Mouse (Mus musculus) lung, adult 18-20 months (tissue): Measurements from ENCODE around the gene Sult2b1.

Experiments
- DNase-seq, 2 experiments: peaks; one replicate each; pipeline ENCODE4 v3.0.0; 2022; ENCODE audit warnings: mixed read lengths in 2 of 2

Gene Sult2b1

GRCm38 (mm10) chr7:45784524-45785372, at the start of gene Sult2b1:
Gene Sult2b1 (minus strand): TSS chr7:45784669.
- DNase-seq, result no peak

DNA sequence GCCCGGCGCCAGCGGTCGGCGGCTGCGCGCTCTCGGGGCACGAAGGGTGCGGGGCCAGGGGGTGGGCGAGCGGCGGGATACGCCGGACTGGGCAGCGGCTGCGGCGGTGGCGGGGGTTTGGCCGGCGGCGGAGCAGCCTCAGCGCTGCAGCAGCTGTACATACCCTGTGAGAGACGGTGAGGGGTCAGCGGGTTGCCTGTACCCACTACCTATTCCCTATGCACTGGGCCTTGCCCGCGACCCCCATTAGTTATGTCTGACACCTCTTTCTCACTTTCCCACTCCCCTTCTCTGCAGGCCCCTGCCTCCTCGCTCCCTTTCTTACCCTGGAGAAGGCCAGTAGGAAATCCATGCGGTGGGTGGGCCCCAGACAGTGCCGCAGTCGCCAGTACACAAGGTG, 49.5 kb upstream of the Sult2b1 start:
- no peak for DNase-seq

- DNase-seq, result no peak
These were observed 48.8 kb upstream of the Sult2b1 start for GRCm38 (mm10) chr7:45833148-45833790.

GRCm38 (mm10) chr7:45832428-45832827, 48.0 kb upstream of the Sult2b1 start:
- no peak for DNase-seq

DNA sequence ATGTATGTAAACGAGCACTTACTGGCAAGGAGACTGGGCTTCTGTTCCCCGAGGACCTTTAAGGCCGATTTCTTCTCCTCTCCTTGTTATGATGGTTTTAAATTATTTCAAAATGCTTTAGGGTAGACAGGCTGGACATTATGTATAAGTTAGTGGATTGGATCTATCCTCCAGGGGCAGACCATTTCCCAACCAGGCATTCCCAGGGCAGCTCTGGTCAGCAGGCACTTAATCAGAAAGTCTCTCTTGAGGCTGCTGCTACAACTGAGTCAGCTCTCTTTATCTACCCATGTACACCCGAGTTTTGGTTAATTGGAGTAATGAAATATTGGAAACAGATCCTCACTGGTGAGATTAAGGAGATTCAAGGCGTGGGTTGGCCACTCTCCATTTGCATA, 46.7 kb upstream of the Sult2b1 start:
- no peak for DNase-seq

- DNase-seq, result peak; percentile 83 to 86
These were observed 46.1 kb upstream of the Sult2b1 start, which contains the start of gene Grwd1 for GRCm38 (mm10) chr7:45830427-45831127. Gene Grwd1 (minus strand): TSS chr7:45830944.

DNA sequence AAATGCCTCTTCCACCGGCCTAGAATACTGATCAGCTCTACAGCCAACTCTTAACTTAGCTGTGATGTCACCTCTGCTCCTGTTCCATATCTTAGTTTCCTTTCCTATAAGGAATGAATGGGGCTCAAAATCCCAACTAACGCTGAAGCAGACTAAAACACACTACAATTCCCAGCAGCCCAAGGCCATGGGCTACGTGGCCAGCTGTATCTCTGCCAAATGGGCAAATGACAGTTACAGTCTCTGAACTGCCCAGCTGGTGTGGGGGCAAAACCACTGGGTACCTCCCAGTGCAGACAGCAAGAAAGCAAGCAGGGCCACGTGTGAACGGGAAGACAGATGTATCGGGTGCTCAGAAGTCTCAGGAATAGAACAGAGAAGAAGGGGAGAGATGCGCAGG, 42.2 kb upstream of the Sult2b1 start:
- DNase-seq, result no peak

- DNase-seq, result no peak
These were observed 40.1 kb upstream of the Sult2b1 start, which contains the start of gene Kcnj14 for GRCm38 (mm10) chr7:45824598-45824997. Gene Kcnj14 (minus strand): TSS chr7:45824782.

DNA sequence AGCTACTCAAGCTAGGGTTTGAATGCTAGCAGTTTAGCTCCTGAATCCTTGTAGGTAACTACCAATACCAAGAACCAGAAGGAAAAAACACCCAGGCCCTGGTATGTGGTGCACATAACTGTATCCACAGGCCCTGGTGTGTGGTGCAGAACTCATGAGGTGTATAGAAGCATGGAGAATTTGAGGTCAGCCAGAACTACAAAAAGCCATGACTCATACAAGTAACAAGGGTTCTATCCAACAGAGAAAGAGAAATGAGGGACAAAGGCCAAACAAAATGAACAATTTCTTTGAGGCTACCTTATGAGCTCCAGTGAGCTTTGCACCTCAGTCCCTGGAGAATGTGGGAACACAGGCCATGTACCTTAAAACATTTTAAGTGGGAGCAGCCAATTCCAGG, 36.4 kb upstream of the Sult2b1 start:
- DNase-seq, result no peak

DNA sequence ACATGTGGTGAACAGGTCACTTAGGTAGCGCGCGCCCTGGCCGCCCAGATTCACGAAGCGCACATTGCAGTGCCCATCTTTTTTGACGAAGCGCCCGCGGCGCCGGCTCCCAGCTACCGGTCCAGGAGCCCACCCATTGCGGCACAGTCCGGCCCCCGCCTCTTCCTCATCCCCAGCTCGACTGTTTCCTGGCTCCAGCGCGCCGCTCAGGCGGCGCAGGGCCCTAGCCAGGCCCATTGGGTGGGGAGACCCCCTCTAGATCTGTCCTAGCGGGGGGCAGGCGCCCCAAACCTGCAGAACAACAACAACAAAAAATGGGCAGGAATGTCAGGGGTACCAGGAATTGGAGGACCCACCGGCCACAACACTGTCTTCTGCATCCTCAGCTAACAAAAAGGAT, 35.4 kb upstream of the Sult2b1 start:
- DNase-seq, result no peak

DNA sequence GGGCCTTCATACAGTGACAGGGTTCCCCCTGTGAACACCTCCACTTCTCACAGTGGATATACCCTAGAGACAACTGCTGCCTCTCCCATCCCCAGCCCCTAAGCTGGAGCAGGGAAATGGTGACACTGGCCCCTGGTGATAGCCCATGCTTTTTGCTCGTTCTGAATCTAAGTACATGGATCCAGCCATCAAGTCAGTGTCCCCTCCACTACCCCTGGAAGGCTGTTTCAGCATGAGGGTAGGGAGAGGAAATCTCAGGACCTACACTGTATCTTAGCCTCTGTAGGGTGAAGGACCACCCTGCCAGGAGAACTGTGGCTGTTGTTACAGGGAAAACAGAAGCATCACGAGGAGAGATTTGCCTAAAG, 31.5 kb upstream of the Sult2b1 start:
- no peak for DNase-seq

- DNase-seq, result no peak
These were observed 31.0 kb upstream of the Sult2b1 start for GRCm38 (mm10) chr7:45815323-45815983.

DNA sequence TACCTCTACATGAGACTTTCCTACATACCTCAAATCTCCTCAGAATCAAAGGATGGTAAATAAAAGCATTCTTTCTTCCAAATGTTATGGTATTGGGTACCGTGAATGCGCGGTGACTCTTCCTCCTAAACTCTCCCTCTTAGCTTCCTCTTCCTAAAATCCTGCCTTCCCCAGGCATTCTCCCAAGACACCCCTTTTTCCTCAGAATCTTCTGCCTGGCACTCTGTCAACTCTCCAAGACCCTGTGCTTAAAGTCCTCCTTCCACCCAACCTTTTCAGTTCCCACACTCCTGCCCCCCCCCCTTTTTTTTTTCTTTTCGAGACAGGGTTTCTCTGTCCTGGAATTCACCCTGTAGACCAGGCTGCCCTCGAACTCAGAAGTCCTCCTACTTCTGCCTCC, 30.4 kb upstream of the Sult2b1 start:
- no peak for DNase-seq

DNA sequence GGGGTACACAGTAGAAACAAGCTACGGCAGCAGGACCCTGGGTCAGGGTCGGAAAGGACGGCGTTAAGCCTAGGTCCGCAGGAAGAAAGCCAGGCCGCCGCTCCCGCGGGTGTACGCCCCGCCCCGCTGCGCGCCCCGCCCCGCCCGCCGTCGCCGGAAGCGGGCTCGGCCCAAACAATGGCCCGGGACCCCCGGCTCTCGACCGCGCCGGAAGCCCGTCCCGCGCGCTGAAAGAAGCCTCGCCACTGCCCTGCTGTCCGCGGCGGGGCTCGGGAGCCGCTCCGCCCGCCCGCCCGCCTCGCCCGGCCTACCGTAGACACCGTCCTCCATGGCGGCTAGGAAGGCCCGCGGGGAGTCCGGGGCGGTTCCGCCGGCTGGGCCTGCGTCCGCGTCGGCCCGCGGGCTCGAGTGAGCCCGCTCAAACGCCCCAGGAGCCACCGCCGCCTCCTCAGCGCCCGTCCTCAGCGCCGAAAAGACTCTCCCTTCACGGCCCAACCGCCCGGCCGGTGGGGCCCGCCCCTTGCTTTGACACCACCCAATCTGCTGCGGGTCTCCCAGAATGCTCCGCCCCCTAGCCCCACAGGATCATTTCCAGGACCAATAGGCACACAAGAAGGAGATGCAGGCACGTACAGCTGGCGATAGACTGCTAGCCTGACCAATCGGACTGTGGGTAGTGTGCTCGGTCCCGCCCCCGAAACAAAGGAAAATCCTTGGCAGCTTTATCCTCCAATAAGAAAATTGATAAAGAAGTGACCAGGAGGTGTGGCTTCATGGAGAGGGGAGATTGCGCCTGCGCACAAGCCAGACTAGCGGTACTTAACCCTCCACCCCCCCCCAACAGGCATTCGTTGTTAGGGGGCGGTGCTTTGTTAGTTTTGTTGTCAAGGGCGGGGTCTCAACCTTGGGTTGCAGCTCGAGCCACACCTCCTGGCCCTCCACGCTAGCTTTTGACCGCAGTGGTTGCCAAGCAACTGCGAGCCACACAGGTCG, 29.6 kb upstream of the Sult2b1 start, which contains the start of gene Cyth2:
Gene Cyth2, minus strand, starts transcription at position 795 of the 993 bp plus-strand sequence.
- peak; percentile 100 for DNase-seq

GRCm38 (mm10) chr7:45812921-45813320, 28.5 kb upstream of the Sult2b1 start:
- DNase-seq, result no peak

DNA sequence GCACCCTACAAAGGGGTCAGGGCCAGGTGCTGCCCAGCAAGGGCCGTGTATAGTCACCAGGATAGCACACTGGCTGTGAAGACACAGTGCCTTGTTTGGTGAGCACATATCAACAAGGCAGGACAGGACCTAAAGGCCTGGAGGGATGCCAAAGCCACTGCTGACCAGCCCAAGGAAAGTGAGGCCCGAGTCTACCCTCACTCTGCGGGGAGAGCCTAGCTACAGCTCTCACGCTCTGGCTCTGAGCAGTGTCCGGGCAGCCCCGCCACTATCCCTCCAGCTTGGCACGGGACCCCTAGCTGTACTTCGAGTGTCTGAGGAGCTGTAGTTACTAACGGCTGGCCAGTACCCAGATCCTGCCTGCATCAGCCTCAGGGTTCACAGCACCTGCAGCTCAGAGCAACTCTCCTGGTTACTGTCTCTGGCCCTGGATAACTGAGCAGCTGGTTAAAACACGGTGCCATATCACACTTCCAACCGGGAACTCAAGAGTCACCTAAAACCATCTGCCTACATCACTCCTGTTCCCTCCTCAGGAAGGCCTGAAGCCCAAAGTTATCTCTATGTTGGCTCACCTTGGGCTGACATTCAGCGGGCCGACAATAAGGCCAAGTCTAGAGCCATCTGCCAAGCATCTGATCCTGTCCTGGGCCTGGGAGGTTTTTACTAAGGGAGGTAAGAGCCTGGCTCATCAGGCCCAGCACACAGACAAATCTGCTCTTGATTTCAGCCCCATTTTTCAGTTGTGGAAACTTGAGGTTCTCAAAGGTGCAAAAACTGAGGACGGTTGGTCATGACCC, 25.0 kb upstream of the Sult2b1 start:
- DNase-seq, result no peak

- no peak for DNase-seq
These were observed 24.0 kb upstream of the Sult2b1 start for GRCm38 (mm10) chr7:45808471-45808870.

DNA sequence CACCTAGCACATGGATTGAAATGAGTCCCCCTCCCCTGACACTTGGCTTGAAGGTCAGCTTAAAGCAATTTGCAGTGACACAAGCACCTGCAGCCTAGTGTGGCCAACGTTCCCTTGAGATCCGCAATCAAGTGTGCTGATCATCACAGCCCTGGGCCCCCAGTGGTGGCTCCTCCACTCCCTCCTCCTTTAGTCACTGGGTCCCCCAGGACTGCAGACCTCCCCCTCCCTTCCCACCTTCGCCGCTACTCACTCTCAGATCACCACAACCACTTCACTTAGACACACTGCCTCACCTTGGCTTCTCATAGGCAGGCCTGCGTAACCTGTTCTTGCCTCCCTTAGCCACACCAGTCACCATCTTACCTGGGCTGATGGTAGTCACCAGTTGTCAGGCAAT, 21.5 kb upstream of the Sult2b1 start:
- no peak for DNase-seq

GRCm38 (mm10) chr7:45802551-45802950, 18.1 kb upstream of the Sult2b1 start:
- no peak for DNase-seq

DNA sequence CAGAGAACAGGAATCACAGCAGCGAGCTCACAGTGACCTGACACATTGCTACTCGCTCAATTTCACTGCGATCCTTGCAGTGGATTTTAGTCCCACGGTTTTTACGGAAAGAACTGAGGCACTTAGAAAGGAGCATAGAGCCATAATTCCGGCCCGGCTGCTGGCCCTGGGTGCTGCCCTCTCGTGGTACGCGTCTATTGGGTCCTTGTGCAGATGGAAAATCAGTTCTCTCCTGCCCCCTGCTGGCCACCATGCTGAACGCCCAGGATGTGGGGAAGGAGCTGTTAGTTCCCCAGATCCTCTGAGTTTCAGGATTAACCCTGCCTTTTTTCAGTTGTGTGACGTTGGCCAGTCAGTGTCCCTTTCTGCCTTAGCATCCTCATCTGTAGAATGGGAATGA, 16.9 kb upstream of the Sult2b1 start:
- DNase-seq, result peak; percentile 89 to 91
